Mouse (Mus musculus) kidney, embryonic 16.5 days (tissue): ENCODE measurements around the gene Rplp1. TPM values are rescaled to one million over a fixed set of nuclear protein-coding genes. Genes with fewer than 3 reads are reported as not detected.

Experiments used
- ATAC-seq: fragments of 200-750 bp; cut with Nextera tagmentation; 2 replicates; pipeline ENCODE4 v1.8.0; 2017; ENCODE audit warnings: moderate TSS enrichment; ENCODE audit not compliant: low FRiP score, low TSS enrichment
- H3K27ac ChIP-seq: fragments of 300-500 bp; sonication (generic); 2 replicates; pipeline ENCODE4 v1.5.1; 2014; ENCODE audit warnings: low read length
- H3K27me3 ChIP-seq: fragments of 300-500 bp; sonication (generic); 2 replicates; pipeline ENCODE4 v1.6.1; 2014; ENCODE audit warnings: low read length, control low read depth, mixed read lengths; ENCODE audit not compliant: insufficient read depth
- H3K36me3 ChIP-seq: fragments of 300-500 bp; sonication (generic); 2 replicates; pipeline ENCODE4 v1.6.1; 2014; ENCODE audit warnings: low read length, control low read depth, mixed read lengths; ENCODE audit not compliant: insufficient read depth
- H3K4me1 ChIP-seq: fragments of 300-500 bp; sonication (generic); 2 replicates; pipeline ENCODE4 v1.6.1; 2014; ENCODE audit warnings: low read length, control low read depth, mixed read lengths; ENCODE audit not compliant: insufficient read depth
- H3K4me2 ChIP-seq: fragments of 300-500 bp; sonication (generic); replicated peaks from 2 replicates; pipeline ENCODE4 v1.6.1; 2014; ENCODE audit warnings: low read depth, low read length
- H3K4me3 ChIP-seq: fragments of 300-500 bp; sonication (generic); 2 replicates; pipeline ENCODE4 v1.5.1; 2014; ENCODE audit warnings: mild to moderate bottlenecking, low read length
- H3K9ac ChIP-seq: fragments of 300-500 bp; sonication (generic); replicated peaks from 2 replicates; pipeline ENCODE4 v1.6.1; 2014; ENCODE audit warnings: low read length
- H3K9me3 ChIP-seq: fragments of 300-500 bp; sonication (generic); 2 replicates; pipeline ENCODE4 v1.6.1; 2016; ENCODE audit warnings: low read length, control low read depth
- WGBS: fragments of 180-500 bp; shearing (Covaris S2); extraction: QIAGEN DNeasy Blood & Tissue Kit; methylation state at CpG from one replicate; pipeline ENCODE4 v1.1.7; 2014; 5-methylcytosine and 5-hydroxymethylcytosine counted together
- polyA plus RNA-seq: library from polyadenylated mRNA; unstranded; fragments of >200 nt; fragmentation: Nextera tagmentation; extraction: Ambion mirVana; gene quantifications from 2 replicates; pipeline ENCODE4 v1.2.1, GENCODE M21; 2015

Gene Rplp1
- polyA plus RNA-seq, 1 experiment from 2014 or later: 1,285 TPM

DNA sequence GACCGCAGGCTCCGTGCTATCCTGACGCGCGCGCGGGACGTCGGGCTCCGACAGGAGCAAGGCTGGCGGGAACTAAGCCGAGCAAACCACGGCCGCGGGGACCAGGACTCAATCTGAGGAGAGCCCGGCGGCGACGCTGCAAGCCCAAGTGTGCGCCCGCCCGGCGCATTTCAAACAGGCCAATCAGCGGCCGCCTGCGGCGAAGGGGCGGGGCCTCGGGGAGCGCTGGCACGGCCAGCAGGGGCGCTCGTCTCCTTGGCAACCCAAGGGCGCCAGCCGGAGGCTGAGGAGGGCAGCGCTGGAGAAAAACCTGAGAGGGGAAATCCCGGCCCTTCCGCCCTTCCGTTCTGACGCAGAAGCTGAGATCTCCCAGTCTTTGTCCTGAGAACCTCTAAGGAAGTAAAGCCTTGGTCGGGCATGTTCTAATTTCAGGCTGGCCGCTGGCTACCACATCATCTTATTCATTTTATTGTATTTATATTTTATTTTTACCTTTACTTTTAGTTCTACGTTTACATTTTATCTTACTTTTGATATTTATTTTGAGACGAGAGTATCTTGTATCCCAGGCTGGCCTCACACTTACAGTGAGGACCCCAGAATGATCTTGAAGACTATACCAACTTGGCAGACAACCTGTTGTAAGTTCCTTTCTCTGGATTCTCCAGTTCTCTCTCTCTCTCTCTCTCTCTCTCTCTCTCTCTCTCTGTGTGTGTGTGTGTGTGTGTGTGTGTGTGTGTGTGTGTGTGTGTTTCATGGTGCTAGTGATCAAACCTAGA is 32.5 kb upstream of the Rplp1 start, which contains the start of gene Kif23:
TSS of gene Kif23 (minus strand) at position 152 of the 779 bp plus-strand sequence.
- H3K27ac ChIP-seq: peak within 1 kb of the TSS; percentile 85
- peaks cover 9% of the 10 kb centered on the region; the same call in 1 of the 2 replicates for H3K36me3 ChIP-seq
- H3K27me3 ChIP-seq: no peaks in the 10 kb centered on the region
- ATAC-seq: peak; percentile 96
- H3K9ac ChIP-seq: peak within 1 kb of the TSS; percentile 81
- no peaks in the 10 kb centered on the region for H3K9me3 ChIP-seq
- WGBS: under 1% methylated on average over 44 of the region's 44 CpGs
- H3K4me1 ChIP-seq: peaks cover 13% of the 10 kb centered on the region; the same call in 1 of the 2 replicates
- H3K4me2 ChIP-seq: peak within 1 kb of the TSS; percentile 76
- peak within 1 kb of the TSS; percentile 77 for H3K4me3 ChIP-seq

DNA sequence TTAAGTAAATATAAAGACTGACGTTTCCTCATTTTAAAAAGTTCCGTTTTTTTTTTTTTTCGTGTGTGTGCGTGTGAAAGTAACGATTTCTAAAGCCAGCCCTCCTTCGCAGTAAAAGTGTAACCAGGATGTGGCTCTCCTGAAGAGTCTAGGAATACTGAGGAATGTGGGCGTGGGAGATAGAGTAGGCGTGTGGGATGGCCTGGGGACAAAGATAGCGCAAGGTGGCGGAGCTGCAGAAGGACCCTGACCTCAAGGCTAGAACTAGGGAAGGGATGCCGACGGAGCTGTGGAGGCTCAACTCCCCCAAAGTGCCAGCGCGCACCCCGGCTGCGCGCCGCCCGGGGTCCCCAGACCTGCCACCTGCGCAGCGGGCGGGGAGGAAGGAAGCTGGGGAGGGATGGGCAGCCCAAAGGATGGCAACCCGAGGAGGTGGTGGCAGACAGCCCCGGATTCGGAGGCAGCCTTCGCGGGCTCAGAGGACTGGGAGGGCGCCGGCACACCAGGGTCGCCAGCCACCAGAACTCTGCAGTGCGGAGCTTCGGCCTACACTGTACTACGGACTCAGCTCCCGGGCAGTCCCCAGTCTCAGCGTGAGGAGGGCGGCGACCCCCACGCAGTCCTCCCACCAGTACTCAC is 31.8 kb upstream of the Rplp1 start:
- peak overlapping the region; percentile 77 for H3K4me3 ChIP-seq
- peak overlapping the region; percentile 76 for H3K4me2 ChIP-seq
- H3K36me3 ChIP-seq: peaks cover 14% of the 10 kb centered on the region; the same call in 1 of the 2 replicates
- H3K9me3 ChIP-seq: no peaks in the 10 kb centered on the region
- peak overlapping the region; percentile 81 for H3K9ac ChIP-seq
- H3K4me1 ChIP-seq: peaks cover 13% of the 10 kb centered on the region; the same call in 1 of the 2 replicates
- peak overlapping the region; percentile 85 for H3K27ac ChIP-seq
- ATAC-seq: peak; percentile 83
- under 1% methylated on average over 38 of the region's 38 CpGs for WGBS
- H3K27me3 ChIP-seq: no peaks in the 10 kb centered on the region

DNA sequence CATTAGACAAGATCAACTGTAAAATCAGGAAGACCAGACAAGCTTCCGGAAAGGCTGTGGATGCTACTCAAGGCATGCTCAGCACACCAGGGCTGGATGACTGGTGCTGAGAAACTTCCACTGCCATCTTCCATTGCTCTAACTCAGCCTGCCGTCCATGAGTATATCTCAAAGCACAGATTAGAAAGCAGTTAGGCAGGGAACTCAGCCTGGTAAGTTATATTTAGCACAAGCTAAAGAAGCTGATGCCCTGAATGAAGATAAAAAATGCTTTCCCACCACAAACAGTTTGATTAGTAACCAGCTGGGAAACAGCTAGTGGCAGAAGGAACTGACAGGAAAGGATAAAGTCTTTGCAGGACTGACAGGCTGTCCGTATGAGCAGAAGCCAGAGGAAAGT is 26.7 kb upstream of the Rplp1 start:
- peaks cover 51% of the 10 kb centered on the region for H3K36me3 ChIP-seq
- H3K4me3 ChIP-seq: no peak overlapping the region
- no peak overlapping the region for H3K9ac ChIP-seq
- no peak overlapping the region for H3K27ac ChIP-seq
- ATAC-seq: no peak
- H3K27me3 ChIP-seq: no peaks in the 10 kb centered on the region
- no peak overlapping the region for H3K4me2 ChIP-seq
- WGBS: 92% methylated on average over 3 of the region's 3 CpGs
- 0 out of 2 replicates have a peak, but pooled peaks cover 3% of the 10 kb centered on the region for H3K4me1 ChIP-seq
- no peaks in the 10 kb centered on the region for H3K9me3 ChIP-seq

DNA sequence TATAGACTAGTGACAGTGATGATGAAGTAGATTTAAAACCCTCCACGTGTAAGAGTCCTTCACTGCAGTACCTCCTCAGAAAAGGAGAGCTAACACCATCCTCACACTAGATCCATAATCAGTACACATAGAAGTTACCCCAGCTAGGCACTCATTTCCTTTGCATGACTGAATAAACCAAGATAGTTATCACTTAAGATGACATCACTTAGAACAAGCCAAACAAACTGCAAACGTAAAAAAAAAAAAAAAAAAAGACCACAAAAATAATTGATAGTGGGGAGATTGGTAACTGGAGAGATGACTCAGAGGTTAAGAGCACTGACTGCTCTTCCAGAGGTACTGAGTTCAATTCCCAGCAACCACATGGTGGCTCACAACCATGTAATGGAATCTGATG is 19.0 kb upstream of the Rplp1 start:
- Histone ChIP-seq H3K9ac (no peak overlapping the region), H3K27me3 (no peaks in the 10 kb centered on the region), H3K4me1 (no peaks in the 10 kb centered on the region), H3K36me3 (peaks cover 66% of the 10 kb centered on the region), H3K27ac (no peak overlapping the region), H3K4me3 (no peak overlapping the region), H3K4me2 (no peak overlapping the region), H3K9me3 (no peaks in the 10 kb centered on the region)
- ATAC-seq: no peak
- 68% methylated on average over 2 of the region's 2 CpGs for WGBS

DNA sequence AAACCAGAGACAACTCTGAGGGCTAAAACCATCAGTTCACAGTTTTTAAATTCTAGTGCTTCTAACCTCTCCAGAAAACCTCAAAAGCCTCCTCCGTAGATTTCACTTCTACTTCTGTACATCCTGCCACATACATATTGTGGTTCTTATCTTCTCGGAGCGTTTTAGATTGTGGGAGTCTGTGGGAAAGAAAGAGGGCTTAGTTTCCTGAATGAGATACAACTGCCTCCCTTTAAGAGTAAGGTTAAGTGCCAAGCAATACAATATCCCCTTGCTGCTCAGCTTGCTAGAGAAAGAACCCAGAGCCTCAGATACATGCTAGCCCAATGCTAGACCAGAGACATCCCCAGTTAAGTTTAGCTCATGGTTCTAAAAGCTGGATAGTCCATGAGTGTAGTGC is 17.7 kb upstream of the Rplp1 start:
- peaks cover 65% of the 10 kb centered on the region for H3K36me3 ChIP-seq
- WGBS: 96% methylated on average over 3 of the region's 3 CpGs
- ATAC-seq: no peak

DNA sequence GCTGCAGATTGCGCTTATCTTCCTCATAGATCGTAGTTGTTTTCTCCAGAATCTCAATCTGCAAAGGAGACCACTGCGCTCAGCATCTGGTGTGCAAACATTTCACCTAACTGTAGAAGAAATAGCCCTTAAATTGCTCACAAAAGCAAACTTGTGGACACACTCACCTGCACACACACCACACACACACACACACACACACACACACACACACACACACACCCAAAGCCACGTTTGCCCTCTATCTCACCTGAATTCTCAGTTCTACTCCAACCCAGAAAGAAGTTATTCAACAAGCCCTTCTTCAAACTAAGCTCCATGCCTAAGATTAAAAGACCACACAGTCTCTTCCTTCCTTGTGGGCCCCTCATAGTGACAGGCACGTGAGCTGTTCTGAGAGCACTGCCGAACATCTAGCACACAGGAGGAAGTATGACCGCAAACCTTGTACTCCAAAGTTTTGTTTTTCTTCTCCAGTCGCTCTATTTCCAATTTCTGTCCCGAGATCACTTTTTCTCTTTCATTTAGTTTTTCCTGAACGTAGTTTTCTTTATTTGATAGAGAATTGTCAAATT is 10.8 kb upstream of the Rplp1 start:
- Histone ChIP-seq H3K27me3 (no peaks in the 10 kb centered on the region), H3K4me1 (no peaks in the 10 kb centered on the region), H3K9ac (no peak overlapping the region), H3K36me3 (peaks cover 62% of the 10 kb centered on the region), H3K27ac (no peak overlapping the region), H3K9me3 (no peaks in the 10 kb centered on the region), H3K4me3 (no peak overlapping the region), H3K4me2 (no peak overlapping the region)
- 89% methylated on average over 10 of the region's 10 CpGs for WGBS
- no peak for ATAC-seq

More for the DNA sequence above, 17.7 kb upstream of the Rplp1 start:
- no peak overlapping the region for H3K4me3 ChIP-seq
- no peaks in the 10 kb centered on the region for H3K27me3 ChIP-seq
- H3K27ac ChIP-seq: no peak overlapping the region
- H3K9me3 ChIP-seq: no peaks in the 10 kb centered on the region
- no peak overlapping the region for H3K9ac ChIP-seq
- no peaks in the 10 kb centered on the region for H3K4me1 ChIP-seq
- no peak overlapping the region for H3K4me2 ChIP-seq

DNA sequence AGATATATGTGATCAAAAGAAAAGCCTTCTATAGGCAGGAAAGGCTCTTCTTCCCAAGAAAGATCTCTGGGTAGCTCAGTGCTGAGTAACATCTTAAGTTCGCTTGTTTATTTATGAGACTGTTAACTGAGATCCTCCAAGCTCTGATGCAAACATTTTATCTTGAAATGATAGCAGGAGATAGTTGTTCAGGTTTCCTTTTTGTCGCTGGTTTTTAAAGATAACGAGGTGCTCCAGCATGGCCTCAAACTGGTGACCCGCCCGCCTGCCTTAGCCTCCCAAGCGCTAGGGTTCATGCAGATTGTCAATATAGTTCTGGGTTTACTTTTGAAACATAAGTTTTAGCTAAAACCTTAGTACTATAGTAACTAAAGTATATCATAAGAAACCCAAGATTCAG is 6.0 kb upstream of the Rplp1 start:
- WGBS: 96% methylated on average over 6 of the region's 6 CpGs
- Histone ChIP-seq H3K4me1 (peaks cover 2% of the 10 kb centered on the region; the same call in 1 of the 2 replicates), H3K9ac (no peak overlapping the region), H3K27ac (no peak overlapping the region), H3K36me3 (peaks cover 65% of the 10 kb centered on the region), H3K4me3 (no peak overlapping the region), H3K4me2 (no peak overlapping the region), H3K27me3 (no peaks in the 10 kb centered on the region), H3K9me3 (no peaks in the 10 kb centered on the region)
- ATAC-seq: no peak

DNA sequence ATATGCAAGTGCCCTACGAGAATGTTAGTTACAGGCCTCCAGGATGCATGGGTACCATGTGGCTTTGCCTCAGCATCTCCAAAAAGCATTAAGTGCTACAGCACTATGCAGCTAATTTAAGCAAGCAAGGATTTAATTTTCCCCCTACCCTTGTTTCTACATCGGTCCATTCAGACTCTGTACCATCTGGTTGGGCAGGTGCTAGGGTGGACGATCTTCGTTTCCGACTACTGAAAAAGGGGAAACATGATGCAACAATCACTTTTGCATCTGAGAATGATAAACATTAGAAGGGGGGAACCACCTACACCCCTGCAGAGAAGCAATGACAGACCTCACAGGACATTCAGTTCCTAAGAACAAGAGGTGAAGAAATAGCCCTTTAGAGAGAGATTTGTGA is 5.1 kb upstream of the Rplp1 start:
- H3K27me3 ChIP-seq: no peaks in the 10 kb centered on the region
- no peak overlapping the region for H3K27ac ChIP-seq
- H3K4me2 ChIP-seq: no peak overlapping the region
- 96% methylated on average over 5 of the region's 5 CpGs for WGBS
- no peaks in the 10 kb centered on the region for H3K9me3 ChIP-seq
- no peak overlapping the region for H3K4me3 ChIP-seq
- peaks cover 6% of the 10 kb centered on the region; the same call in 1 of the 2 replicates for H3K4me1 ChIP-seq
- no peak overlapping the region for H3K9ac ChIP-seq
- no peak for ATAC-seq
- peaks cover 57% of the 10 kb centered on the region for H3K36me3 ChIP-seq

DNA sequence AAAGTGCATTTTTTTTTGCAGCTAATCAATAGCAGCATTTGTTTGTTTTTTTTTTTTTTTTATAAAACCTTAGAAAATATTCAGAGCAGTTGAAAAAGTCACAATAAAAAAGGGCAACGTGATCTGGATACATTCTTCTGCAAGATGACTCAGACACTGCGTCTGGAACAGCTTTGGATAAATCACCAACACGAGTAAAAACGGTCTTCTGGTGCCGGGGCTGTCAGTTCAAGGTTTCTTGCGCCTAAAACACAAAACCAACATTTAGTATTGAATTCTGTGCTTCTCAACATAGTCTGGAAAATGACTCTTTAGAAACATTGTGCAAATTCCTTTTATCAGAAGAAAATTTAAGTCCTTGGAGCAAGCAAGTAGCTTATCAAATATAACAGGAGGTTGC is 3.1 kb upstream of the Rplp1 start:
- WGBS: 89% methylated on average over 6 of the region's 6 CpGs
- Histone ChIP-seq H3K36me3 (peaks cover 52% of the 10 kb centered on the region), H3K9me3 (no peaks in the 10 kb centered on the region), H3K4me1 (peaks cover 19% of the 10 kb centered on the region), H3K9ac (no peak overlapping the region), H3K27ac (no peak overlapping the region), H3K4me2 (no peak overlapping the region), H3K27me3 (no peaks in the 10 kb centered on the region), H3K4me3 (no peak overlapping the region)
- ATAC-seq: no peak
